In genomic region chr19:44562652-44563206, GRCm38 (mm10) we compare ENCODE assay signal across 7 mouse cellular contexts. TPM values are rescaled to one million over a fixed set of nuclear protein-coding genes. Genes with fewer than 3 reads are reported as not detected.
DNase-seq lines count a peak whose midpoint lies in the region; ATAC-seq and TF ChIP-seq lines count a peak whose summit lies in the region.

Gene Hif1an, plus strand, starts transcription at chr19:44562850.

- H3K9me3 ChIP-seq in embryonic facial prominence, embryonic 10.5 days: no peaks in the 10 kb centered on the region
- H3K9me3 ChIP-seq in intestine, postnatal 0 days (ENCODE audit: control insufficient read depth): no peaks in the 10 kb centered on the region
- H3K9me3 ChIP-seq in midbrain, embryonic 12.5 days: no peaks in the 10 kb centered on the region

- H3K27ac ChIP-seq in embryonic facial prominence, embryonic 10.5 days (replicated peaks): peak within 1 kb of the TSS; percentile 96
- H3K27ac ChIP-seq in intestine, postnatal 0 days (ENCODE audit: low read depth, low read length): no peak within 1 kb of the TSS
- peak within 1 kb of the TSS; percentile 79 for H3K27ac ChIP-seq in midbrain, embryonic 12.5 days (replicated peaks)
- H3K27ac ChIP-seq in small intestine, adult 2 months (ENCODE audit: insufficient read depth, low read depth, low read length): 0 out of 2 replicates have a peak within 1 kb of the TSS, but pooled peaks have one; percentile 42

- TF ChIP-seq CTCF in intestine, postnatal 0 days (IDR thresholded peaks at IDR 0.05; ENCODE audit: low read depth): peak; percentile 96
- TF ChIP-seq CTCF in small intestine, adult 2 months (IDR thresholded peaks at IDR 0.05; ENCODE audit: extremely low read depth, insufficient read length, insufficient replicate concordance, low read depth, low read length): peak; percentile 92

- peak; percentile 95 for ATAC-seq in intestine, postnatal 0 days
- peak; percentile 97 for ATAC-seq in midbrain, embryonic 12.5 days (ENCODE audit: low FRiP score, low read depth)

- peak within 1 kb of the TSS; percentile 61 for H3K9ac ChIP-seq in intestine, postnatal 0 days (ENCODE audit: low read depth, low read length)
- peak within 1 kb of the TSS; percentile 85 for H3K9ac ChIP-seq in midbrain, embryonic 12.5 days (replicated peaks)

- H3K4me2 ChIP-seq in intestine, postnatal 0 days (replicated peaks; ENCODE audit: low read depth): peak within 1 kb of the TSS; percentile 74
- H3K4me2 ChIP-seq in midbrain, embryonic 12.5 days (replicated peaks): peak within 1 kb of the TSS; percentile 78

- peak; percentile 95 for DNase-seq in adrenal gland, postnatal 10 days
- peak; percentile 94 for DNase-seq in embryonic facial prominence, embryonic 10.5 days (ENCODE audit: low spot score)
- peak; percentile 72 for DNase-seq in gonadal fat pad, adult 2 months (ENCODE audit: low read depth)
- DNase-seq in left cerebral cortex, postnatal 4 days: peak; percentile 91

- H3K36me3 ChIP-seq in embryonic facial prominence, embryonic 10.5 days (replicated peaks): peaks cover 38% of the 10 kb centered on the region
- peaks cover 25% of the 10 kb centered on the region for H3K36me3 ChIP-seq in intestine, postnatal 0 days (ENCODE audit: control insufficient read depth, insufficient read depth)
- peaks cover 35% of the 10 kb centered on the region for H3K36me3 ChIP-seq in midbrain, embryonic 12.5 days
- H3K36me3 ChIP-seq in small intestine, adult 2 months (ENCODE audit: control insufficient read depth, insufficient read depth, low read length): peaks cover 23% of the 10 kb centered on the region

- peak within 1 kb of the TSS; percentile 84 for H3K4me3 ChIP-seq in embryonic facial prominence, embryonic 10.5 days
- H3K4me3 ChIP-seq in intestine, postnatal 0 days (ENCODE audit: low read depth, low read length): peak within 1 kb of the TSS; percentile 89
- H3K4me3 ChIP-seq in midbrain, embryonic 12.5 days: peak within 1 kb of the TSS; percentile 84
- H3K4me3 ChIP-seq in small intestine, adult 2 months (ENCODE audit: low read depth, low read length): peak within 1 kb of the TSS; percentile 97

- peak; percentile 89 for TF ChIP-seq POLR2A in small intestine, adult 2 months (IDR thresholded peaks at IDR 0.05; ENCODE audit: low read depth, low read length)

- peaks cover 18% of the 10 kb centered on the region for H3K4me1 ChIP-seq in embryonic facial prominence, embryonic 10.5 days
- 0 out of 2 replicates have a peak, but pooled peaks cover 9% of the 10 kb centered on the region for H3K4me1 ChIP-seq in intestine, postnatal 0 days (replicated peaks; ENCODE audit: control insufficient read depth, insufficient read depth, low read length)
- peaks cover 16% of the 10 kb centered on the region for H3K4me1 ChIP-seq in midbrain, embryonic 12.5 days
- peaks cover 4% of the 10 kb centered on the region; the same call in 1 of the 2 replicates for H3K4me1 ChIP-seq in small intestine, adult 2 months (ENCODE audit: control insufficient read depth, insufficient read depth, insufficient read length, low read length)

- intact Hi-C loops in left cerebral cortex, postnatal 4 days (cut with DNase I): no loop called here

- peaks cover 5% of the 10 kb centered on the region for H3K27me3 ChIP-seq in embryonic facial prominence, embryonic 10.5 days (replicated peaks; ENCODE audit: low read depth, poor library complexity, severe bottlenecking)
- H3K27me3 ChIP-seq in intestine, postnatal 0 days (replicated peaks; ENCODE audit: control insufficient read depth, insufficient read depth, low read length): no peaks in the 10 kb centered on the region
- peaks cover 15% of the 10 kb centered on the region for H3K27me3 ChIP-seq in midbrain, embryonic 12.5 days
- H3K27me3 ChIP-seq in small intestine, adult 2 months (ENCODE audit: control insufficient read depth, insufficient read depth, low read length): no peaks in the 10 kb centered on the region

- WGBS in embryonic facial prominence, embryonic 10.5 days: under 1% methylated on average over 33 of the region's 33 CpGs
- under 1% methylated on average over 33 of the region's 33 CpGs for WGBS in intestine, postnatal 0 days
- WGBS in midbrain, embryonic 12.5 days: under 1% methylated on average over 33 of the region's 33 CpGs
- under 1% methylated on average over 33 of the region's 33 CpGs for WGBS in small intestine, adult 2 months

RNA-seq across cellular contexts. Expression of gene Hif1an, which starts in this region (rescaled TPM):
- 10 to 100 TPM; 28.7 to 36.0 TPM for total RNA-seq in adrenal gland, postnatal 10 days (2021)
- polyA plus RNA-seq in embryonic facial prominence, embryonic 10.5 days (2016; fragmentation: Nextera tagmentation; extraction: Ambion mirVana): 48.7 and 52.2 TPM in 2 replicates
- polyA plus RNA-seq in gonadal fat pad, adult 2 months (2012; rRNA removed): 18.3 and 18.7 TPM in 2 replicates
- 15.6 and 17.7 TPM in 2 replicates for polyA plus RNA-seq in intestine, postnatal 0 days (2015; fragmentation: Nextera tagmentation; extraction: Ambion mirVana)
- total RNA-seq in left cerebral cortex, postnatal 4 days (2021): 10 to 100 TPM; 33.3 to 37.9 TPM
- polyA plus RNA-seq in midbrain, embryonic 12.5 days (2016; fragmentation: Nextera tagmentation; extraction: Ambion mirVana): 43.5 and 45.6 TPM in 2 replicates
- 6.8 and 11.5 TPM in 2 replicates for polyA plus RNA-seq in small intestine, adult 2 months (2012; rRNA removed)
